Mouse (Mus musculus) lung, embryonic 15.5 days (tissue): ENCODE data around the gene Trim58. TPM values are rescaled to one million over a fixed set of nuclear protein-coding genes. Genes with fewer than 3 reads are reported as not detected.

ENCODE experiments used
- ATAC-seq: fragments of 200-750 bp; cut with Nextera tagmentation; 2 replicates; pipeline ENCODE4 v1.8.0; 2017; ENCODE audit warnings: moderate number of reproducible peaks, borderline replicate concordance; ENCODE audit not compliant: low FRiP score, low TSS enrichment; ENCODE audit errors: extremely low read depth
- H3K27ac ChIP-seq: fragments of 300-500 bp; sonication (generic); 2 replicates; pipeline ENCODE4 v1.5.1; 2015; ENCODE audit warnings: moderate library complexity, mild to moderate bottlenecking, inconsistent platforms
- H3K27me3 ChIP-seq: fragments of 300-500 bp; sonication (generic); 2 replicates; pipeline ENCODE4 v1.6.1; 2015; ENCODE audit warnings: inconsistent platforms
- H3K36me3 ChIP-seq: fragments of 300-500 bp; sonication (generic); 2 replicates; pipeline ENCODE4 v1.6.1; 2015; ENCODE audit warnings: inconsistent platforms
- H3K4me1 ChIP-seq: fragments of 300-500 bp; sonication (generic); 2 replicates; pipeline ENCODE4 v1.6.1; 2015; ENCODE audit warnings: inconsistent platforms
- H3K4me2 ChIP-seq: fragments of 300-500 bp; sonication (generic); 2 replicates; pipeline ENCODE4 v1.6.1; 2015; ENCODE audit warnings: inconsistent platforms, mild to moderate bottlenecking, moderate library complexity
- H3K4me3 ChIP-seq: fragments of 300-500 bp; sonication (generic); 2 replicates; pipeline ENCODE4 v1.5.1; 2015; ENCODE audit warnings: mild to moderate bottlenecking, inconsistent platforms
- H3K9ac ChIP-seq: fragments of 300-500 bp; sonication (generic); 2 replicates; pipeline ENCODE4 v1.6.1; 2015; ENCODE audit warnings: inconsistent platforms
- H3K9me3 ChIP-seq: fragments of 300-500 bp; sonication (generic); 2 replicates; pipeline ENCODE4 v1.6.1; 2016; ENCODE audit warnings: inconsistent platforms
- WGBS: fragments of 180-500 bp; shearing (Covaris S2); methylation state at CpG from one replicate; pipeline ENCODE4 v1.1.7; 2015; 5-methylcytosine and 5-hydroxymethylcytosine counted together
- polyA plus RNA-seq: library from polyadenylated mRNA; unstranded; fragments of >200 nt; fragmentation: Nextera tagmentation; extraction: Ambion mirVana; gene quantifications from 2 replicates; pipeline ENCODE4 v1.2.1, GENCODE M21; 2015

Gene Trim58
- 0.11 and 0.16 TPM in 2 replicates for polyA plus RNA-seq

GRCm38 (mm10) chr11:58640272-58640867, at the start of gene Trim58:
TSS of gene Trim58 (plus strand) at chr11:58640465.
- no peaks in the 10 kb centered on the region for H3K9me3 ChIP-seq
- H3K4me1 ChIP-seq: peaks cover 7% of the 10 kb centered on the region; the same call in 1 of the 2 replicates
- peaks cover 35% of the 10 kb centered on the region for H3K27me3 ChIP-seq
- 3% methylated on average over 34 of the region's 34 CpGs for WGBS
- H3K4me3 ChIP-seq: peak within 1 kb of the TSS; percentile 20
- H3K36me3 ChIP-seq: no peaks in the 10 kb centered on the region
- peak within 1 kb of the TSS; percentile 53 for H3K4me2 ChIP-seq
- H3K27ac ChIP-seq: no peak within 1 kb of the TSS
- H3K9ac ChIP-seq: peak within 1 kb of the TSS; percentile 14; the same call in 1 of the 2 replicates
- peak; percentile 57; the same call in 1 of the 2 replicates for ATAC-seq

- Histone ChIP-seq H3K27ac (no peak within 1 kb of the TSS), H3K4me2 (no peak within 1 kb of the TSS), H3K27me3 (no peaks in the 10 kb centered on the region), H3K4me1 (no peaks in the 10 kb centered on the region), H3K9me3 (no peaks in the 10 kb centered on the region), H3K4me3 (no peak within 1 kb of the TSS), H3K9ac (no peak within 1 kb of the TSS), H3K36me3 (no peaks in the 10 kb centered on the region)
- ATAC-seq: no peak
- 76% methylated on average over 6 of the region's 6 CpGs for whole genome bisulfite sequencing
Measured at GRCm38 (mm10) chr11:58594814-58595213, 45.5 kb upstream of the Trim58 start, which contains the start of gene Olfr324. TSS of gene Olfr324 (plus strand) at chr11:58595114.

- Histone ChIP-seq H3K9me3 (no peaks in the 10 kb centered on the region), H3K4me3 (no peak overlapping the region), H3K4me2 (no peak overlapping the region), H3K4me1 (no peaks in the 10 kb centered on the region), H3K27me3 (no peaks in the 10 kb centered on the region), H3K9ac (no peak overlapping the region), H3K27ac (no peak overlapping the region), H3K36me3 (no peaks in the 10 kb centered on the region)
- no peak for ATAC-seq
- 79% methylated on average over 13 of the region's 13 CpGs for WGBS
Measured at GRCm38 (mm10) chr11:58597837-58598236, 42.4 kb upstream of the Trim58 start.

GRCm38 (mm10) chr11:58602062-58602461, 38.2 kb upstream of the Trim58 start:
- no peaks in the 10 kb centered on the region for H3K36me3 ChIP-seq
- H3K27me3 ChIP-seq: no peaks in the 10 kb centered on the region
- H3K4me3 ChIP-seq: no peak overlapping the region
- no peak overlapping the region for H3K27ac ChIP-seq
- no peaks in the 10 kb centered on the region for H3K4me1 ChIP-seq
- ATAC-seq: no peak
- H3K4me2 ChIP-seq: no peak overlapping the region
- H3K9ac ChIP-seq: no peak overlapping the region
- H3K9me3 ChIP-seq: no peaks in the 10 kb centered on the region

GRCm38 (mm10) chr11:58602800-58603560, 37.3 kb upstream of the Trim58 start:
- no peak for ATAC-seq
- H3K4me3 ChIP-seq: no peak overlapping the region
- no peaks in the 10 kb centered on the region for H3K36me3 ChIP-seq
- 62% methylated on average over 6 of the region's 6 CpGs for WGBS
- no peaks in the 10 kb centered on the region for H3K4me1 ChIP-seq
- no peaks in the 10 kb centered on the region for H3K27me3 ChIP-seq
- H3K9me3 ChIP-seq: no peaks in the 10 kb centered on the region
- no peak overlapping the region for H3K27ac ChIP-seq
- no peak overlapping the region for H3K9ac ChIP-seq
- no peak overlapping the region for H3K4me2 ChIP-seq

- Histone ChIP-seq H3K27me3 (no peaks in the 10 kb centered on the region), H3K9me3 (no peaks in the 10 kb centered on the region), H3K4me2 (no peak overlapping the region), H3K27ac (no peak overlapping the region), H3K4me1 (no peaks in the 10 kb centered on the region), H3K36me3 (no peaks in the 10 kb centered on the region), H3K4me3 (no peak overlapping the region), H3K9ac (no peak overlapping the region)
- 39% methylated on average over 2 of the region's 2 CpGs for WGBS
- no peak for ATAC-seq
Measured at GRCm38 (mm10) chr11:58604688-58605087, 35.6 kb upstream of the Trim58 start.

- ATAC-seq: no peak
- Histone ChIP-seq H3K4me1 (no peaks in the 10 kb centered on the region), H3K9ac (no peak overlapping the region), H3K27ac (no peak overlapping the region), H3K36me3 (no peaks in the 10 kb centered on the region), H3K9me3 (no peaks in the 10 kb centered on the region), H3K4me2 (no peak overlapping the region), H3K27me3 (no peaks in the 10 kb centered on the region), H3K4me3 (no peak overlapping the region)
- WGBS: 43% methylated on average over 3 of the region's 3 CpGs
Measured at GRCm38 (mm10) chr11:58605228-58605627, 35.0 kb upstream of the Trim58 start.

- Histone ChIP-seq H3K4me3 (no peak overlapping the region), H3K27me3 (no peaks in the 10 kb centered on the region), H3K36me3 (no peaks in the 10 kb centered on the region), H3K27ac (no peak overlapping the region), H3K4me2 (no peak overlapping the region), H3K9me3 (no peaks in the 10 kb centered on the region), H3K9ac (no peak overlapping the region), H3K4me1 (no peaks in the 10 kb centered on the region)
- no peak for ATAC-seq
- WGBS: 75% methylated on average over 12 of the region's 12 CpGs
Measured at GRCm38 (mm10) chr11:58606177-58606919, 33.9 kb upstream of the Trim58 start.

GRCm38 (mm10) chr11:58607030-58607429, 33.2 kb upstream of the Trim58 start:
- Histone ChIP-seq H3K4me2 (no peak overlapping the region), H3K36me3 (no peaks in the 10 kb centered on the region), H3K4me3 (no peak overlapping the region), H3K27ac (no peak overlapping the region), H3K9me3 (no peaks in the 10 kb centered on the region), H3K4me1 (no peaks in the 10 kb centered on the region), H3K9ac (no peak overlapping the region), H3K27me3 (no peaks in the 10 kb centered on the region)
- WGBS: 70% methylated on average over 6 of the region's 6 CpGs
- no peak for ATAC-seq

- H3K9me3 ChIP-seq: no peaks in the 10 kb centered on the region
- no peak for ATAC-seq
- H3K4me2 ChIP-seq: no peak overlapping the region
- H3K9ac ChIP-seq: no peak overlapping the region
- WGBS: 55% methylated on average over 3 of the region's 3 CpGs
- no peak overlapping the region for H3K4me3 ChIP-seq
- H3K36me3 ChIP-seq: no peaks in the 10 kb centered on the region
- no peaks in the 10 kb centered on the region for H3K4me1 ChIP-seq
- H3K27ac ChIP-seq: no peak overlapping the region
- H3K27me3 ChIP-seq: no peaks in the 10 kb centered on the region
Measured at GRCm38 (mm10) chr11:58613359-58613758, 26.9 kb upstream of the Trim58 start.

- no peak overlapping the region for H3K4me2 ChIP-seq
- H3K9ac ChIP-seq: no peak overlapping the region
- no peaks in the 10 kb centered on the region for H3K9me3 ChIP-seq
- ATAC-seq: no peak
- no peak overlapping the region for H3K27ac ChIP-seq
- no peaks in the 10 kb centered on the region for H3K4me1 ChIP-seq
- H3K27me3 ChIP-seq: no peaks in the 10 kb centered on the region
- H3K36me3 ChIP-seq: no peaks in the 10 kb centered on the region
- H3K4me3 ChIP-seq: no peak overlapping the region
Measured at GRCm38 (mm10) chr11:58614526-58614925, 25.7 kb upstream of the Trim58 start.

- no peaks in the 10 kb centered on the region for H3K27me3 ChIP-seq
- H3K36me3 ChIP-seq: no peaks in the 10 kb centered on the region
- no peak within 1 kb of the TSS for H3K4me3 ChIP-seq
- H3K9ac ChIP-seq: no peak within 1 kb of the TSS
- ATAC-seq: no peak
- H3K9me3 ChIP-seq: no peaks in the 10 kb centered on the region
- no peaks in the 10 kb centered on the region for H3K4me1 ChIP-seq
- WGBS: 81% methylated on average over 4 of the region's 4 CpGs
- no peak within 1 kb of the TSS for H3K4me2 ChIP-seq
- H3K27ac ChIP-seq: no peak within 1 kb of the TSS
Measured at GRCm38 (mm10) chr11:58615975-58616374, 24.3 kb upstream of the Trim58 start, which contains the start of gene 2210407C18Rik. TSS of gene 2210407C18Rik (minus strand) at chr11:58616075.
